ENCODE assay signal across 15 mouse cellular contexts in the genomic region with DNA sequence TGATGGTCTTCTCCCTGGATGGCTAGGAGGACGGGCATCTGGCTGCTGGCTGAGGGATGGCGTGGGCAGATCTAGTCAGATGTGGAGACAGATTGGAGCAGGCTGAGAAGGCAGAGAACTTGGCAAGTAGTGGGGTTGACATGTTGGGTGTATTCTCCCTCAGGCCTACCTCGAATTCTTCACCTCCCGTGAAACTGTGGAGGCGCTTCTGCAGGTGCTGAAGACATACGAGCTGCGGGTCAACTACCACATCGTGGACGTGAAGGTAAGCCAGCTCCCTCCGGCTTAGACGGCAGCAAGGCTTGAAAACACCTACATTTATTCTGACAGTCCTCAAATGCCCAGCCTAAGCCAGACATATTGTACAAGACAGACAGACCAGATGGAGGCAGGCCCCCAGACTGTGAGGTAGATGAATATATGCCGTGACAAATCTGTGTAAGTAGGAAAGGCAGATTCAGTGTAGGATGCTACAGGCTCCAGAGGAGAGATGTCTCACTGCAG. TPM values are rescaled to one million over a fixed set of nuclear protein-coding genes. Genes with fewer than 3 reads are reported as not detected.
DNase-seq lines count a peak whose midpoint lies in the region; ATAC-seq lines count a peak whose summit lies in the region.
"Had no signal": no experiment of that assay in that cellular context is flagged by ENCODE, and none has a peak within 500 bp of the region (broad histone marks: within the 10 kb centered on the region; RNA-seq: fewer than 3 reads in every experiment).

No protein-coding gene starts in this region.

- H3K4me3 ChIP-seq in midbrain, embryonic 13.5 days (replicated peaks) = no peak overlapping the region
- H3K4me3 ChIP-seq in midbrain, embryonic 14.5 days (replicated peaks; ENCODE audit: low read depth, low read length) = no peak overlapping the region
- H3K4me3 ChIP-seq: hindbrain, embryonic 10.5 days; limb, embryonic 13.5 days had no signal

- 92% methylated on average over 12 of the region's 12 CpGs for WGBS in midbrain, embryonic 13.5 days
- WGBS in midbrain, embryonic 14.5 days = 94% methylated on average over 12 of the region's 12 CpGs

- no peak overlapping the region for H3K4me2 ChIP-seq in midbrain, embryonic 13.5 days (replicated peaks)
- H3K4me2 ChIP-seq in midbrain, embryonic 14.5 days (ENCODE audit: low read length) = no peak overlapping the region
- H3K4me2 ChIP-seq: limb, embryonic 13.5 days had no signal

- H3K9ac ChIP-seq in midbrain, embryonic 13.5 days (replicated peaks) = no peak overlapping the region
- H3K9ac ChIP-seq in midbrain, embryonic 14.5 days (replicated peaks; ENCODE audit: low read length) = no peak overlapping the region
- H3K9ac ChIP-seq: limb, embryonic 13.5 days had no signal

- no peaks in the 10 kb centered on the region for H3K9me3 ChIP-seq in midbrain, embryonic 13.5 days
- H3K9me3 ChIP-seq in midbrain, embryonic 14.5 days (ENCODE audit: control insufficient read depth, low read length) = no peaks in the 10 kb centered on the region
- H3K9me3 ChIP-seq: hindbrain, embryonic 10.5 days; limb, embryonic 13.5 days had no signal

- ATAC-seq in midbrain, embryonic 13.5 days = no peak
- no peak for ATAC-seq in midbrain, embryonic 14.5 days (ENCODE audit: low FRiP score, low TSS enrichment)

- peaks cover 98% of the 10 kb centered on the region for H3K36me3 ChIP-seq in midbrain, embryonic 13.5 days
- peaks cover 96% of the 10 kb centered on the region for H3K36me3 ChIP-seq in midbrain, embryonic 14.5 days (ENCODE audit: control insufficient read depth, insufficient read depth, low read length)

- no peak for DNase-seq in midbrain, embryonic 14.5 days
- peak; percentile 79 for DNase-seq in layer of hippocampus, adult 11-12 months (ENCODE audit: low spot score)
- DNase-seq in left cerebral cortex, adult 18-20 months (ENCODE audit: low spot score in 2 of 2) = peak; percentile 78 to 87
- peak; percentile 80 for DNase-seq in right cerebral cortex, postnatal 25 days
- DNase-seq in ovary, adult 18-20 months (ENCODE audit: low spot score) = no peak
- no peak for DNase-seq in embryo, embryonic 9.5 days (ENCODE audit: extremely low spot score)
- no peak for DNase-seq in spleen, postnatal 14 days (ENCODE audit: low spot score in 2 of 2)
- DNase-seq: adrenal gland, postnatal 14 days; kidney, adult 2 months; lung, adult 2 months had no signal

- 0 out of 2 replicates have a peak overlapping the region, but pooled peaks have one; percentile 14 for H3K27ac ChIP-seq in midbrain, embryonic 13.5 days
- H3K27ac ChIP-seq in midbrain, embryonic 14.5 days (replicated peaks; ENCODE audit: low read depth, low read length) = no peak overlapping the region
- H3K27ac ChIP-seq: hindbrain, embryonic 10.5 days; limb, embryonic 13.5 days had no signal

- no peaks in the 10 kb centered on the region for H3K4me1 ChIP-seq in midbrain, embryonic 13.5 days (replicated peaks)
- H3K4me1 ChIP-seq in midbrain, embryonic 14.5 days (ENCODE audit: control insufficient read depth, insufficient read depth, low read length) = no peaks in the 10 kb centered on the region
- H3K4me1 ChIP-seq: hindbrain, embryonic 10.5 days; limb, embryonic 13.5 days had no signal

- no peaks in the 10 kb centered on the region for H3K27me3 ChIP-seq in midbrain, embryonic 13.5 days
- H3K27me3 ChIP-seq in midbrain, embryonic 14.5 days (ENCODE audit: control insufficient read depth, insufficient read depth, low read length) = no peaks in the 10 kb centered on the region
- H3K27me3 ChIP-seq: CH12.LX; limb, embryonic 13.5 days had no signal

RNA-seq across cellular contexts. Expression of gene Mthfr, which starts 14.6 kb away (rescaled TPM):
- polyA plus RNA-seq in midbrain, embryonic 13.5 days (2015; fragmentation: Nextera tagmentation; extraction: Ambion mirVana) = 26.6 and 28.4 TPM in 2 replicates
- 16.9 and 25.4 TPM in 2 replicates for polyA plus RNA-seq in midbrain, embryonic 14.5 days (2014; fragmentation: Nextera tagmentation; extraction: Ambion mirVana)
- total RNA-seq in left cerebral cortex, adult 18-20 months (2021) = 10 to 100 TPM; 29.3 to 34.3 TPM

RNA-seq across cellular contexts. Expression of gene Clcn6, which starts 14.8 kb away (rescaled TPM):
- polyA plus RNA-seq in midbrain, embryonic 13.5 days (2015; fragmentation: Nextera tagmentation; extraction: Ambion mirVana) = 33.9 and 35.3 TPM in 2 replicates
- 26.4 and 26.9 TPM in 2 replicates for polyA plus RNA-seq in midbrain, embryonic 14.5 days (2014; fragmentation: Nextera tagmentation; extraction: Ambion mirVana)
- total RNA-seq in left cerebral cortex, adult 18-20 months (2021) = 10 to 100 TPM; 93.9 to 94.5 TPM

RNA-seq across cellular contexts. Expression of gene Agtrap, which starts 34.4 kb away (rescaled TPM):
- polyA plus RNA-seq in midbrain, embryonic 13.5 days (2015; fragmentation: Nextera tagmentation; extraction: Ambion mirVana) = 5.4 and 7.9 TPM in 2 replicates
- 3.7 and 6.3 TPM in 2 replicates for polyA plus RNA-seq in midbrain, embryonic 14.5 days (2014; fragmentation: Nextera tagmentation; extraction: Ambion mirVana)
- total RNA-seq in left cerebral cortex, adult 18-20 months (2021) = 10 to 100 TPM in 1 of 2 experiments, 1 to 10 TPM in 1; 6.6 to 10.1 TPM

RNA-seq across cellular contexts. Expression of gene Nppa, which starts 52.9 kb away (rescaled TPM):
- polyA plus RNA-seq in midbrain, embryonic 13.5 days (2015; fragmentation: Nextera tagmentation; extraction: Ambion mirVana) = 2.5 and 3.4 TPM in 2 replicates
- polyA plus RNA-seq in midbrain, embryonic 14.5 days (2014; fragmentation: Nextera tagmentation; extraction: Ambion mirVana) = 2.9 and 4.1 TPM in 2 replicates
- total RNA-seq in left cerebral cortex, adult 18-20 months (2021) = under 1 TPM in 1 of 2 experiments, not detected in 1; 0.40 TPM
- total RNA-seq: adrenal gland, postnatal 14 days; CH12.LX; megakaryocyte-erythroid progenitor cell, adult 5-6 weeks had no signal
- polyA plus RNA-seq: limb, embryonic 13.5 days had no signal

Comparison
In these comparisons a context has a peak if more than half of its experiments do, and no peak if none do; other contexts are left out.
1. DNase-seq: peak in layer of hippocampus, adult 11-12 months (single experiment), left cerebral cortex, adult 18-20 months (2 of 2) and right cerebral cortex, postnatal 25 days (single experiment); none in midbrain, embryonic 14.5 days (single experiment), ovary, adult 18-20 months (single experiment), embryo, embryonic 9.5 days (single experiment) and spleen, postnatal 14 days (0 of 2).